Mouse (Mus musculus) midbrain, embryonic 16.5 days (tissue): ENCODE measurements around the gene Pih1d1. TPM values are rescaled to one million over a fixed set of nuclear protein-coding genes. Genes with fewer than 3 reads are reported as not detected.
A peak's percentile ranks its signal among the peaks of the same experiment; 100 is the strongest.

Experiments
- ATAC-seq: fragments of 200-750 bp; cut with Nextera tagmentation; 2 replicates; pipeline ENCODE4 v1.8.0; 2017; ENCODE audit warnings: moderate TSS enrichment
- H3K27ac ChIP-seq: fragments of 300-500 bp; sonication (generic); 2 replicates; pipeline ENCODE4 v1.5.1; 2014; ENCODE audit warnings: mild to moderate bottlenecking, low read length, mixed read lengths
- H3K27me3 ChIP-seq: fragments of 300-500 bp; sonication (generic); 2 replicates; pipeline ENCODE4 v1.6.1; 2014; ENCODE audit warnings: low read depth, low read length, mixed read lengths; ENCODE audit not compliant: control insufficient read depth, insufficient read depth
- H3K36me3 ChIP-seq: fragments of 300-500 bp; sonication (generic); 2 replicates; pipeline ENCODE4 v1.6.1; 2014; ENCODE audit warnings: mild to moderate bottlenecking, low read length, moderate library complexity, mixed read lengths; ENCODE audit not compliant: control insufficient read depth, insufficient read depth
- H3K4me1 ChIP-seq: fragments of 300-500 bp; sonication (generic); 2 replicates; pipeline ENCODE4 v1.6.1; 2014; ENCODE audit warnings: mild to moderate bottlenecking, low read length, mixed read lengths; ENCODE audit not compliant: control insufficient read depth, insufficient read depth
- H3K4me2 ChIP-seq: fragments of 300-500 bp; sonication (generic); 2 replicates; pipeline ENCODE4 v1.6.1; 2014; ENCODE audit warnings: mild to moderate bottlenecking, low read length, mixed read lengths
- H3K4me3 ChIP-seq: fragments of 300-500 bp; sonication (generic); 2 replicates; pipeline ENCODE4 v1.5.1; 2014; ENCODE audit warnings: low read depth, mild to moderate bottlenecking, low read length, moderate library complexity, mixed read lengths
- H3K9ac ChIP-seq: fragments of 300-500 bp; sonication (generic); 2 replicates; pipeline ENCODE4 v1.6.1; 2014; ENCODE audit warnings: low read depth, low read length, mixed read lengths
- H3K9me3 ChIP-seq: fragments of 300-500 bp; sonication (generic); replicated peaks from 2 replicates; pipeline ENCODE4 v1.6.1; 2014; ENCODE audit warnings: mild to moderate bottlenecking, low read length, mixed read lengths; ENCODE audit not compliant: control insufficient read depth, poor library complexity, severe bottlenecking
- WGBS: fragments of 180-500 bp; shearing (Covaris S2); extraction: QIAGEN DNeasy Blood & Tissue Kit; methylation state at CpG from one replicate; pipeline ENCODE4 v1.1.7; 2014; 5-methylcytosine and 5-hydroxymethylcytosine counted together
- polyA plus RNA-seq: library from polyadenylated mRNA; unstranded; fragments of >200 nt; fragmentation: Nextera tagmentation; extraction: Ambion mirVana; gene quantifications from 2 replicates; pipeline ENCODE4 v1.2.1, GENCODE M21; 2015

The Pih1d1 gene
- polyA plus RNA-seq, 1 experiment from 2014 or later = 89.9 TPM

GRCm38 (mm10) chr7:45131850-45132249 is 22.3 kb upstream of the Pih1d1 start:
- no peak for ATAC-seq
- no peaks in the 10 kb centered on the region; the same call in 1 of the 2 replicates for H3K9me3 ChIP-seq
- no peak overlapping the region for H3K27ac ChIP-seq
- peaks cover under 1% of the 10 kb centered on the region; the same call in 1 of the 2 replicates for H3K36me3 ChIP-seq
- WGBS = 76% methylated on average over 11 of the region's 11 CpGs
- H3K4me2 ChIP-seq = no peak overlapping the region
- no peak overlapping the region for H3K9ac ChIP-seq
- peaks cover 7% of the 10 kb centered on the region for H3K27me3 ChIP-seq
- no peak overlapping the region for H3K4me3 ChIP-seq
- peaks cover 19% of the 10 kb centered on the region for H3K4me1 ChIP-seq

- no peak for ATAC-seq
- no peak overlapping the region for H3K9ac ChIP-seq
These were observed 20.5 kb upstream of the Pih1d1 start for GRCm38 (mm10) chr7:45133446-45134159.

GRCm38 (mm10) chr7:45134544-45135026 is 19.5 kb upstream of the Pih1d1 start:
- Histone ChIP-seq H3K4me3 (no peak overlapping the region), H3K9me3 (no peaks in the 10 kb centered on the region; the same call in 1 of the 2 replicates), H3K36me3 (no peaks in the 10 kb centered on the region), H3K27me3 (peaks cover 14% of the 10 kb centered on the region), H3K4me2 (no peak overlapping the region), H3K9ac (no peak overlapping the region), H3K27ac (no peak overlapping the region), H3K4me1 (peaks cover 6% of the 10 kb centered on the region)
- 5% methylated on average over 12 of the region's 12 CpGs for WGBS
- ATAC-seq = no peak

More at GRCm38 (mm10) chr7:45133446-45134159, 20.5 kb upstream of the Pih1d1 start:
- Histone ChIP-seq H3K4me1 (peaks cover 10% of the 10 kb centered on the region), H3K36me3 (no peaks in the 10 kb centered on the region), H3K4me2 (no peak overlapping the region), H3K9me3 (no peaks in the 10 kb centered on the region; the same call in 1 of the 2 replicates), H3K27me3 (peaks cover 14% of the 10 kb centered on the region), H3K4me3 (no peak overlapping the region), H3K27ac (no peak overlapping the region)
- 74% methylated on average over 8 of the region's 8 CpGs for WGBS

- H3K9ac ChIP-seq = peak overlapping the region; percentile 68; the same call in 1 of the 2 replicates
- 85% methylated on average over 3 of the region's 3 CpGs for WGBS
- no peak overlapping the region for H3K27ac ChIP-seq
- peaks cover 4% of the 10 kb centered on the region; the same call in 1 of the 2 replicates for H3K4me1 ChIP-seq
- peaks cover 14% of the 10 kb centered on the region for H3K27me3 ChIP-seq
- H3K4me2 ChIP-seq = no peak overlapping the region
- ATAC-seq = no peak
- no peak overlapping the region for H3K4me3 ChIP-seq
- H3K9me3 ChIP-seq = no peaks in the 10 kb centered on the region; the same call in 1 of the 2 replicates
- no peaks in the 10 kb centered on the region for H3K36me3 ChIP-seq
These were observed 18.7 kb upstream of the Pih1d1 start for GRCm38 (mm10) chr7:45135370-45135769.

- Histone ChIP-seq H3K27me3 (peaks cover 14% of the 10 kb centered on the region), H3K9me3 (no peaks in the 10 kb centered on the region; the same call in 1 of the 2 replicates), H3K27ac (no peak within 1 kb of the TSS), H3K4me1 (peaks cover 4% of the 10 kb centered on the region; the same call in 1 of the 2 replicates), H3K36me3 (no peaks in the 10 kb centered on the region), H3K4me2 (peak within 1 kb of the TSS; percentile 68), H3K4me3 (peak within 1 kb of the TSS; percentile 41), H3K9ac (peak within 1 kb of the TSS; percentile 68)
- ATAC-seq = peak; percentile 77
- 6% methylated on average over 29 of the region's 29 CpGs for WGBS
These were observed 18.0 kb upstream of the Pih1d1 start, which contains the start of the genes Gm45713 and Flt3l for GRCm38 (mm10) chr7:45135993-45136567. Gene Gm45713, minus strand, starts transcription at chr7:45136231. Gene Flt3l, minus strand, starts transcription at chr7:45136432.

- Histone ChIP-seq H3K4me2 (no peak overlapping the region), H3K4me3 (no peak overlapping the region), H3K36me3 (no peaks in the 10 kb centered on the region), H3K27ac (no peak overlapping the region), H3K9ac (no peak overlapping the region), H3K4me1 (peaks cover 4% of the 10 kb centered on the region; the same call in 1 of the 2 replicates), H3K27me3 (peaks cover 14% of the 10 kb centered on the region), H3K9me3 (no peaks in the 10 kb centered on the region; the same call in 1 of the 2 replicates)
- ATAC-seq = no peak
- 83% methylated on average over 12 of the region's 12 CpGs for WGBS
These were observed 16.7 kb upstream of the Pih1d1 start for GRCm38 (mm10) chr7:45137171-45138006.

- 65% methylated on average over 1 of the region's 1 CpGs for WGBS
- no peak for ATAC-seq
- no peak overlapping the region for H3K4me3 ChIP-seq
- no peak overlapping the region for H3K9ac ChIP-seq
- 0 out of 2 replicates have a peak, but pooled peaks cover 2% of the 10 kb centered on the region for H3K36me3 ChIP-seq
- no peaks in the 10 kb centered on the region; the same call in 1 of the 2 replicates for H3K9me3 ChIP-seq
- peaks cover 4% of the 10 kb centered on the region; the same call in 1 of the 2 replicates for H3K4me1 ChIP-seq
- H3K27me3 ChIP-seq = peaks cover 14% of the 10 kb centered on the region
- H3K27ac ChIP-seq = no peak overlapping the region
- no peak overlapping the region for H3K4me2 ChIP-seq
These were observed 15.7 kb upstream of the Pih1d1 start for GRCm38 (mm10) chr7:45138403-45138802.

- peaks cover 14% of the 10 kb centered on the region for H3K27me3 ChIP-seq
- H3K4me1 ChIP-seq = peaks cover 4% of the 10 kb centered on the region; the same call in 1 of the 2 replicates
- no peak overlapping the region for H3K4me3 ChIP-seq
- H3K27ac ChIP-seq = no peak overlapping the region
- no peak overlapping the region for H3K4me2 ChIP-seq
- no peak for ATAC-seq
- WGBS = 82% methylated on average over 8 of the region's 8 CpGs
- no peaks in the 10 kb centered on the region for H3K9me3 ChIP-seq
- no peak overlapping the region for H3K9ac ChIP-seq
- peaks cover 6% of the 10 kb centered on the region; the same call in 1 of the 2 replicates for H3K36me3 ChIP-seq
These were observed 14.0 kb upstream of the Pih1d1 start for GRCm38 (mm10) chr7:45139904-45140723.
